Mouse (Mus musculus): ENCODE measurements around the gene Prr27. TPM values are rescaled to one million over a fixed set of nuclear protein-coding genes. Genes with fewer than 3 reads are reported as not detected.

Gene Prr27
- polyA plus RNA-seq (2011; ENCODE audit: insufficient read length, low read depth, missing spikeins): not detected in 2 replicates

DNA sequence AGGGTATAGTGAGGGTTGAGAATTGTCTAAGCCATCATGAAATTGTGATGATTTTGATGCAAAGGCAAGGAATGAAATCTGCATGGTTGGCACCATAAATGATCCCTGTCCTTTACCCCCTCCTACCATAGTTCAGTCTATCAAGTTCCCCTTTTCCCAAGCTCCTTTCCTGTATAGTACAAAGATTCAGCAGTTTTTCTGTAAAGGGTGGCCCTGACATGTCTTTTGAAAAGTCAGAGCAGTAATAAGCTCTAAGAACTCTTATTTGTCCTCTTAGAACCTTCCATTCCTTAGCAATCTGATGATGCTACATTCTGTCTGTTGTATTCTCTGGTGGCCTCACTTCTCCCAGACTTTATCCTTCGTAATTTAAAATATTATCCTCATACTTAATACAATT lies at the start of gene Prr27:
Gene Prr27 (plus strand): TSS at position 301 of the 400 bp plus-strand sequence.
- no peak for TF ChIP-seq POLR2A (IDR thresholded peaks at IDR 0.05; ENCODE audit: low read depth, low read length)
- no peak for TF ChIP-seq CTCF (IDR thresholded peaks at IDR 0.05; ENCODE audit: borderline replicate concordance, insufficient read depth, low read length)
- Histone ChIP-seq H3K4me1 (ENCODE audit: control insufficient read depth, insufficient read depth, low read length) (no peaks in the 10 kb centered on the region), H3K27ac (ENCODE audit: insufficient read depth, low read length) (no peak within 1 kb of the TSS)

DNA sequence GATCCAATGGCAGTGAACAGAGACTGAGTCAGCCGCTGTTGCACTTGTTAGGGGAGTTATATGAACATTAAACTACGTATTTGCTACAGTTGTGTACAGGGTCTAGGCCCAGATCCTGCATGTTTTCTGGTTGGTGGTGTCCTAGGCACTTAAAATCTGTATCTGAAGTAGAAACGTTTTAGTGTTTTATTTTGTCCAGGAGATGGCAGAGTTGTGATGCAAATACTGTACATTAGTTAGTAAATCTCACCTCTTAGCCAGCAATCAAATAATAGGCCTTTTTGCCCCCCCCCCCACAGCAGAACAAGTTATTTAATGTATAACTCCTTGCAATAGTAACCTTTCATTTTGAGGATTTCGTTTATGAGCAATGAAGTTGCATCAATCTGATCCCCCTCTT lies 42.8 kb upstream of the Prr27 start:
- no peaks in the 10 kb centered on the region for H3K4me1 ChIP-seq (ENCODE audit: control insufficient read depth, insufficient read depth, low read length)
- no peak overlapping the region for H3K27ac ChIP-seq (ENCODE audit: insufficient read depth, low read length)
- no peak overlapping the region for H3K4me3 ChIP-seq (ENCODE audit: insufficient read depth, low read length)
- no peak for TF ChIP-seq POLR2A (IDR thresholded peaks at IDR 0.05; ENCODE audit: low read depth, low read length)
- TF ChIP-seq CTCF (IDR thresholded peaks at IDR 0.05; ENCODE audit: borderline replicate concordance, insufficient read depth, low read length): no peak

More for the DNA sequence above, at the start of gene Prr27:
- H3K4me3 ChIP-seq (ENCODE audit: insufficient read depth, low read length): no peak within 1 kb of the TSS

DNA sequence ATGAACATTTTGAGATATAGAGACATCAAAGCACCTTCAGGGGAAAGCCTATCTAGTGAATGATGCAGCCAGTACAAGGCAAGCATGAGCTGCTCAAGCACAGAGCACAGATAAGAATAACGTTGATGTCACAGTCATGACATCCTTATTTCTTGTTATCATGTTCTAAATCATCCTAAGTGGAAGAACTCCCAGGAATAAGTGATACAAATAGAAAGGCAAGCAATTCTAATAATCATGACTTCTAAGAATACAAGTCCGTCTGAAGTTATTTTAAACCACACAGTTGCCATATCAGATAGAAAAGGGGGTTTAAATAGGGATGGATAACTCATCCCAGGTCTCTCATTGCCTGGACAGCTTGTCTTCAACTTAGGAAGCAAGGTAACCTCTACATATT lies 17.7 kb upstream of the Prr27 start, which contains the start of gene Csn1s2b:
Gene Csn1s2b (plus strand): TSS at position 301 of the 400 bp plus-strand sequence.
- TF ChIP-seq CTCF (IDR thresholded peaks at IDR 0.05; ENCODE audit: borderline replicate concordance, insufficient read depth, low read length) (no peak), POLR2A (IDR thresholded peaks at IDR 0.05; ENCODE audit: low read depth, low read length) (no peak)

DNA sequence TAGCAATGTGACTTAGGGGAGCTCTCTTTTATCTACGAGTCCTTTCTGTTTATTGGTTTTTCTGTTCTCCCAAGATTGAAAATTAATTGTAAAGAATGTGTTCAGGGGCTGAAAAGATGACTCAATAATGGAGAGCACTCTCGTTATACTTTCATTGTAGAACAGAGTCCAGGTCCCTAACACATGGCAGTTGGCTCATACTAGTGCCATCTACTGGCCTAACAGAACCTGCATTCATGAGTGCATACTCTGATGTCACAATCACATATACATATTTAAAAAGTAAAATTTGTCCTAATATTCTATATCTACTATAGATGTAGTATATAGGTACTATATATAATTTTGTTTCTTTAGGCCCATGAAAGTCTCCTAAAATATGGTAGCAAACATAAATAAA lies 16.2 kb upstream of the Prr27 start:
- TF ChIP-seq POLR2A (IDR thresholded peaks at IDR 0.05; ENCODE audit: low read depth, low read length) (no peak), CTCF (IDR thresholded peaks at IDR 0.05; ENCODE audit: borderline replicate concordance, insufficient read depth, low read length) (no peak)
- no peak overlapping the region for H3K4me3 ChIP-seq (ENCODE audit: insufficient read depth, low read length)
- no peaks in the 10 kb centered on the region for H3K4me1 ChIP-seq (ENCODE audit: control insufficient read depth, insufficient read depth, low read length)
- no peak overlapping the region for H3K27ac ChIP-seq (ENCODE audit: insufficient read depth, low read length)

More for the DNA sequence above, 17.7 kb upstream of the Prr27 start, which contains the start of gene Csn1s2b:
- no peak within 1 kb of the TSS for H3K4me3 ChIP-seq (ENCODE audit: insufficient read depth, low read length)
- H3K27ac ChIP-seq (ENCODE audit: insufficient read depth, low read length): no peak within 1 kb of the TSS
- H3K4me1 ChIP-seq (ENCODE audit: control insufficient read depth, insufficient read depth, low read length): no peaks in the 10 kb centered on the region

DNA sequence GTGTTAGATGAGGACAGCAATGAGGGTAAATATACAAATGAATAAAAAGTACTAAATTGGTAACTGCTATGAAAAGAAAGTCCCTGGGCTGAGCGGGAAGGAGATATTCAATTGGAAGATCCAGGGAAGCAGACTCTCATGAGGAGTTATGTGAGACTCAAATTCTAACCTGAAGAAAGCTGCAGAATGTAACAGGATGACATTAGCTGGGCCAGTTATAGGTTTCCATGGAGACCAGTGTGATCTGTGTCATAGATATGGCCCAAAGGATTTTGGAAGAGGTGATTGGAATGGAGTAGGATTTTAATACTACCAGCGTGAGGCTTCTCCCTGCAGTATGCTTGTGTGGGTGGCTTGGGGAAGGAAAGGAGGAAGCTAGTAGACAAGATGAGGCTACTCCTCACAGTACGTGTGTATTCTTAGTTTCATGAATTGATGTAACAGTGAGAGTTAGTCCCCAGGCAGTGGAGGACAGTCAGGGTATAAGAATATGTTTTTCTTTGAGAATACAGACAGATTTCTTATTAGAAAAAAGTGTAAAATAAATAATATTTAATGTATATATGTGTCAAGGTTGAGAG lies 29.7 kb downstream of the Prr27 start:
- TF ChIP-seq CTCF (IDR thresholded peaks at IDR 0.05; ENCODE audit: borderline replicate concordance, insufficient read depth, low read length) (no peak), POLR2A (IDR thresholded peaks at IDR 0.05; ENCODE audit: low read depth, low read length) (no peak)
- Histone ChIP-seq H3K4me1 (ENCODE audit: control insufficient read depth, insufficient read depth, low read length) (no peaks in the 10 kb centered on the region), H3K27ac (ENCODE audit: insufficient read depth, low read length) (no peak overlapping the region), H3K4me3 (ENCODE audit: insufficient read depth, low read length) (no peak overlapping the region)

DNA sequence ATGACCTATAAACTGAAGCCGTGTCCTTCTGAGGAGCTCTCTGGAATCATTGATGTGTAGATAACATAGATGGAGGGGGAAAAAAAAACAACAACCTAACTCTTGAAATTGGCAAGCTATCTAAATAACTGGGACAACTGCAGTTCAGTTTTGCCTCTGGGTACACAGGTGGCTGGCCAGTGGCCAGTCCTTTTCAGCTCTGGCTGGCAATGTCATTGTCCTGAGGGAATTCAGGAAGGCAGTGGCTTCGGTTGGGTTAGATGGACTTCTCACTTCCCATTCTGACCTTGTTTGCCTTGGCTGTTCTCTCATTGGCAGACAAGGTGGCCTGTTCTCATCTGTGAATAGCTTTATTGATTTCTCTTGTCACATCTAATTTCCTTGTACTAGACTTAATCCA lies 44.6 kb downstream of the Prr27 start:
- Histone ChIP-seq H3K4me3 (ENCODE audit: insufficient read depth, low read length) (no peak overlapping the region), H3K27ac (ENCODE audit: insufficient read depth, low read length) (no peak overlapping the region), H3K4me1 (ENCODE audit: control insufficient read depth, insufficient read depth, low read length) (no peaks in the 10 kb centered on the region)
- TF ChIP-seq POLR2A (IDR thresholded peaks at IDR 0.05; ENCODE audit: low read depth, low read length) (no peak), CTCF (IDR thresholded peaks at IDR 0.05; ENCODE audit: borderline replicate concordance, insufficient read depth, low read length) (no peak)

DNA sequence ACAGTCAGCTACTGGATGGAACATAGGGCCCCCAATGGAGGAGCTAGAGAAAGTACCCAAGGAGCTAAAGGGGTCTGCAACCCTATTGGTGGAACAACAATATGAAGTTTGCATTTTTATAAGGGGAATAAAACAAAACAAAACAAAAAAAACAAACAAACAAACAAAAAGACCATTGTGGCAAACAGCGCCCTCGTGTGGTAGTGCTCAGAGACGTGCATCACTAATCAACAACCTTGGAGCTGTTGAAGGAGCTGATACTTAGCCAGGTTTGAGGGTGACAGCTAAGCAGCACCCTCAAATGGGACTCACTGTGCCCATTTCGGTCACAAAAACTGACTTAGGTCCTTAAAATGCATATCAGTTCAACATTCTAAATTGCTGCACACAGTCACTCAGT lies 45.9 kb downstream of the Prr27 start:
- Histone ChIP-seq H3K27ac (ENCODE audit: insufficient read depth, low read length) (no peak overlapping the region), H3K4me3 (ENCODE audit: insufficient read depth, low read length) (no peak overlapping the region), H3K4me1 (ENCODE audit: control insufficient read depth, insufficient read depth, low read length) (no peaks in the 10 kb centered on the region)
- TF ChIP-seq CTCF (IDR thresholded peaks at IDR 0.05; ENCODE audit: borderline replicate concordance, insufficient read depth, low read length) (no peak), POLR2A (IDR thresholded peaks at IDR 0.05; ENCODE audit: low read depth, low read length) (no peak)

DNA sequence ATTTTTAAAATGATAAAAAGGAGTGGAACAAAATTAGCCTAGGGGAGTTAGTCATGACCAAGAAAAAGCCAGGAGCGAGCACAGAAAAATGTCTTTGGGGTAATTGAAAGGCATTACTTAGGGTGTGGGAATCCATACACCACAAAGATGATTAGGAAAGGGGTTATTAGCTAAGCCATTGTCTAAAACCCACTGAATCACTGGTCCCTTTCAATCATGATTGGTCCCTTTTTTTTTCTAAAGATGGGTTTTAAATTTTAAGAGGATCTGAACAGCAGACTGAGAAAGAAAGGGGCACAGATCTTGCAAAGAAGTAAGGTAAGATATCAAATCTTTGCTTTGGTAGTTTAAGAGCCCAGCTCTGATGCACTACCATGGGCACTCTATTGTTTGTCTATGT lies 59.2 kb downstream of the Prr27 start, which contains the start of gene Odam:
Gene Odam (plus strand): TSS at position 301 of the 400 bp plus-strand sequence.
- H3K27ac ChIP-seq (ENCODE audit: insufficient read depth, low read length): no peak within 1 kb of the TSS
- TF ChIP-seq POLR2A (IDR thresholded peaks at IDR 0.05; ENCODE audit: low read depth, low read length) (no peak), CTCF (IDR thresholded peaks at IDR 0.05; ENCODE audit: borderline replicate concordance, insufficient read depth, low read length) (no peak)
- no peak within 1 kb of the TSS for H3K4me3 ChIP-seq (ENCODE audit: insufficient read depth, low read length)
- no peaks in the 10 kb centered on the region for H3K4me1 ChIP-seq (ENCODE audit: control insufficient read depth, insufficient read depth, low read length)

Other genes with a start within 250 kb of the Prr27 start
- not detected in 2 replicates for gene Sult1e1, start 234.1 kb upstream of the Prr27 start, polyA plus RNA-seq (2011; ENCODE audit: insufficient read length, low read depth, missing spikeins)
- not detected in 2 replicates for gene Csn1s1, start 159.5 kb upstream of the Prr27 start, polyA plus RNA-seq (2011; ENCODE audit: insufficient read length, low read depth, missing spikeins)
- gene Csn2, start 126.1 kb upstream of the Prr27 start, polyA plus RNA-seq (2011; ENCODE audit: insufficient read length, low read depth, missing spikeins): not detected in 2 replicates
- not detected in 2 replicates for gene Csn1s2a, start 51.1 kb upstream of the Prr27 start, polyA plus RNA-seq (2011; ENCODE audit: insufficient read length, low read depth, missing spikeins)
- not detected in 2 replicates for gene Csn1s2b, start 17.6 kb upstream of the Prr27 start, polyA plus RNA-seq (2011; ENCODE audit: insufficient read length, low read depth, missing spikeins)
- gene Odam, start 59.3 kb downstream of the Prr27 start, polyA plus RNA-seq (2011; ENCODE audit: insufficient read length, low read depth, missing spikeins): not detected in 2 replicates
- not detected in 2 replicates for gene Csn3, start 99.9 kb downstream of the Prr27 start, polyA plus RNA-seq (2011; ENCODE audit: insufficient read length, low read depth, missing spikeins)
- 0.32 TPM in 1 of 2 replicates, not detected in the other for gene 2310003L06Rik, start 143.8 kb downstream of the Prr27 start, polyA plus RNA-seq (2011; ENCODE audit: insufficient read length, low read depth, missing spikeins)
- gene Gm28434, start 143.8 kb downstream of the Prr27 start, polyA plus RNA-seq (2011; ENCODE audit: insufficient read length, low read depth, missing spikeins): not detected in 2 replicates
- not detected in 2 replicates for gene Cabs1, start 153.8 kb downstream of the Prr27 start, polyA plus RNA-seq (2011; ENCODE audit: insufficient read length, low read depth, missing spikeins)
- gene Smr3a, start 176.9 kb downstream of the Prr27 start, polyA plus RNA-seq (2011; ENCODE audit: insufficient read length, low read depth, missing spikeins): not detected in 2 replicates